Mouse (Mus musculus) heart, embryonic 12.5 days (tissue): ENCODE measurements around the gene Otop2. TPM values are rescaled to one million over a fixed set of nuclear protein-coding genes. Genes with fewer than 3 reads are reported as not detected.

Experiments
- ATAC-seq: fragments of 200-750 bp; cut with Nextera tagmentation; 2 replicates; pipeline ENCODE4 v1.8.0; 2017; ENCODE audit warnings: moderate TSS enrichment, moderate library complexity; ENCODE audit not compliant: insufficient number of reproducible peaks, low FRiP score
- H3K27ac ChIP-seq: fragments of 300-500 bp; sonication (generic); 2 replicates; pipeline ENCODE4 v1.5.1; 2016; ENCODE audit warnings: mild to moderate bottlenecking, moderate library complexity; ENCODE audit not compliant: poor library complexity, severe bottlenecking
- H3K27me3 ChIP-seq: fragments of 300-500 bp; sonication (generic); replicated peaks from 2 replicates; pipeline ENCODE4 v1.6.1; 2016; ENCODE audit warnings: mild to moderate bottlenecking, moderate library complexity
- H3K36me3 ChIP-seq: fragments of 300-500 bp; sonication (generic); 2 replicates; pipeline ENCODE4 v1.6.1; 2016; ENCODE audit warnings: mild to moderate bottlenecking, moderate library complexity
- H3K4me1 ChIP-seq: fragments of 300-500 bp; sonication (generic); replicated peaks from 2 replicates; pipeline ENCODE4 v1.6.1; 2016; ENCODE audit warnings: mild to moderate bottlenecking
- H3K4me2 ChIP-seq: fragments of 300-500 bp; sonication (generic); 2 replicates; pipeline ENCODE4 v1.6.1; 2016; ENCODE audit warnings: mild to moderate bottlenecking, moderate library complexity
- H3K4me3 ChIP-seq: fragments of 300-500 bp; sonication (generic); 2 replicates; pipeline ENCODE4 v1.5.1; 2016; ENCODE audit warnings: mild to moderate bottlenecking
- H3K9ac ChIP-seq: fragments of 300-500 bp; sonication (generic); 2 replicates; pipeline ENCODE4 v1.6.1; 2016; ENCODE audit warnings: mild to moderate bottlenecking, moderate library complexity
- H3K9me3 ChIP-seq: fragments of 300-500 bp; sonication (generic); replicated peaks from 2 replicates; pipeline ENCODE4 v1.6.1; 2016; ENCODE audit warnings: mild to moderate bottlenecking, moderate library complexity
- WGBS: fragments of 180-500 bp; shearing (Covaris S2); methylation state at CpG from one replicate; pipeline ENCODE4 v1.1.7; 2016; 5-methylcytosine and 5-hydroxymethylcytosine counted together
- polyA plus RNA-seq: library from polyadenylated mRNA; unstranded; fragments of >200 nt; fragmentation: Nextera tagmentation; extraction: Ambion mirVana; gene quantifications from 2 replicates; pipeline ENCODE4 v1.2.1, GENCODE M21; 2016

The Otop2 gene
- polyA plus RNA-seq, 1 experiment from 2014 or later = not detected

GRCm38 (mm10) chr11:115287386-115287785 is 19.6 kb upstream of the Otop2 start:
- ATAC-seq = 0 out of 2 replicates have a peak, but pooled peaks have one; percentile 9
- Histone ChIP-seq H3K4me2 (no peak overlapping the region), H3K9me3 (no peaks in the 10 kb centered on the region), H3K4me3 (no peak overlapping the region), H3K9ac (no peak overlapping the region), H3K36me3 (no peaks in the 10 kb centered on the region), H3K4me1 (peaks cover 11% of the 10 kb centered on the region), H3K27me3 (no peaks in the 10 kb centered on the region), H3K27ac (no peak overlapping the region)
- WGBS = 83% methylated on average over 5 of the region's 5 CpGs

GRCm38 (mm10) chr11:115288305-115288704 is 18.7 kb upstream of the Otop2 start:
- Histone ChIP-seq H3K27me3 (no peaks in the 10 kb centered on the region), H3K9me3 (no peaks in the 10 kb centered on the region), H3K27ac (no peak overlapping the region), H3K4me3 (no peak overlapping the region), H3K9ac (no peak overlapping the region), H3K4me1 (peaks cover 15% of the 10 kb centered on the region), H3K4me2 (no peak overlapping the region), H3K36me3 (no peaks in the 10 kb centered on the region)
- WGBS = 86% methylated on average over 2 of the region's 2 CpGs
- ATAC-seq = no peak

- no peak overlapping the region for H3K4me2 ChIP-seq
- ATAC-seq = no peak
- H3K4me3 ChIP-seq = no peak overlapping the region
- no peak overlapping the region for H3K27ac ChIP-seq
- no peak overlapping the region for H3K9ac ChIP-seq
- no peaks in the 10 kb centered on the region for H3K36me3 ChIP-seq
- peaks cover 15% of the 10 kb centered on the region for H3K4me1 ChIP-seq
- H3K9me3 ChIP-seq = no peaks in the 10 kb centered on the region
- no peaks in the 10 kb centered on the region for H3K27me3 ChIP-seq
- 74% methylated on average over 8 of the region's 8 CpGs for WGBS
These were observed 17.1 kb upstream of the Otop2 start for GRCm38 (mm10) chr11:115289885-115290284.

- no peak for ATAC-seq
- H3K27me3 ChIP-seq = no peaks in the 10 kb centered on the region
- H3K36me3 ChIP-seq = no peaks in the 10 kb centered on the region
- no peak overlapping the region for H3K4me2 ChIP-seq
- H3K9me3 ChIP-seq = no peaks in the 10 kb centered on the region
- no peak overlapping the region for H3K9ac ChIP-seq
- H3K4me1 ChIP-seq = peaks cover 15% of the 10 kb centered on the region
- no peak overlapping the region for H3K4me3 ChIP-seq
- WGBS = 92% methylated on average over 1 of the region's 1 CpGs
- 0 out of 2 replicates have a peak overlapping the region, but pooled peaks have one; percentile 0 for H3K27ac ChIP-seq
These were observed 16.6 kb upstream of the Otop2 start for GRCm38 (mm10) chr11:115290314-115290713.

- H3K27ac ChIP-seq = 0 out of 2 replicates have a peak overlapping the region, but pooled peaks have one; percentile 0
- ATAC-seq = no peak
- H3K4me3 ChIP-seq = no peak overlapping the region
- peaks cover 12% of the 10 kb centered on the region for H3K4me1 ChIP-seq
- no peaks in the 10 kb centered on the region for H3K36me3 ChIP-seq
- H3K9ac ChIP-seq = no peak overlapping the region
- 60% methylated on average over 6 of the region's 6 CpGs for WGBS
- peaks cover 4% of the 10 kb centered on the region; the same call in 1 of the 2 replicates for H3K27me3 ChIP-seq
- H3K9me3 ChIP-seq = no peaks in the 10 kb centered on the region
- H3K4me2 ChIP-seq = no peak overlapping the region
These were observed 16.0 kb upstream of the Otop2 start for GRCm38 (mm10) chr11:115290919-115291318.

GRCm38 (mm10) chr11:115291503-115291902 is 15.5 kb upstream of the Otop2 start:
- Histone ChIP-seq H3K27ac (no peak overlapping the region), H3K9ac (no peak overlapping the region), H3K4me1 (peaks cover 12% of the 10 kb centered on the region), H3K4me3 (no peak overlapping the region), H3K9me3 (no peaks in the 10 kb centered on the region), H3K36me3 (no peaks in the 10 kb centered on the region), H3K27me3 (peaks cover 10% of the 10 kb centered on the region), H3K4me2 (no peak overlapping the region)
- no peak for ATAC-seq
- WGBS = 79% methylated on average over 10 of the region's 10 CpGs

GRCm38 (mm10) chr11:115292631-115293375 is 14.2 kb upstream of the Otop2 start:
- WGBS = 50% methylated on average over 14 of the region's 14 CpGs
- no peak overlapping the region for H3K27ac ChIP-seq
- ATAC-seq = no peak

GRCm38 (mm10) chr11:115295939-115296338 is 11.0 kb upstream of the Otop2 start:
- Histone ChIP-seq H3K4me3 (no peak overlapping the region), H3K36me3 (no peaks in the 10 kb centered on the region), H3K27me3 (peaks cover 43% of the 10 kb centered on the region), H3K4me1 (peaks cover 17% of the 10 kb centered on the region), H3K9me3 (0 out of 2 replicates have a peak, but pooled peaks cover 3% of the 10 kb centered on the region), H3K27ac (no peak overlapping the region), H3K9ac (no peak overlapping the region), H3K4me2 (no peak overlapping the region)
- 82% methylated on average over 11 of the region's 11 CpGs for WGBS
- no peak for ATAC-seq

More at GRCm38 (mm10) chr11:115292631-115293375, 14.2 kb upstream of the Otop2 start:
- H3K4me1 ChIP-seq = peaks cover 20% of the 10 kb centered on the region
- H3K4me2 ChIP-seq = no peak overlapping the region
- peaks cover 22% of the 10 kb centered on the region for H3K27me3 ChIP-seq
- H3K4me3 ChIP-seq = no peak overlapping the region
- H3K9me3 ChIP-seq = no peaks in the 10 kb centered on the region
- H3K36me3 ChIP-seq = no peaks in the 10 kb centered on the region
- H3K9ac ChIP-seq = no peak overlapping the region

GRCm38 (mm10) chr11:115296471-115297210 is 10.3 kb upstream of the Otop2 start:
- H3K4me2 ChIP-seq = peak overlapping the region; percentile 80
- peaks cover 43% of the 10 kb centered on the region for H3K27me3 ChIP-seq
- no peak for ATAC-seq
- H3K27ac ChIP-seq = no peak overlapping the region
- no peaks in the 10 kb centered on the region for H3K36me3 ChIP-seq
- H3K4me3 ChIP-seq = peak overlapping the region; percentile 46
- peaks cover 17% of the 10 kb centered on the region for H3K4me1 ChIP-seq
- WGBS = 57% methylated on average over 21 of the region's 21 CpGs
- H3K9ac ChIP-seq = peak overlapping the region; percentile 63
- 0 out of 2 replicates have a peak, but pooled peaks cover 4% of the 10 kb centered on the region for H3K9me3 ChIP-seq

GRCm38 (mm10) chr11:115297214-115297826 is 9.6 kb upstream of the Otop2 start, which contains the start of gene Fads6:
TSS of gene Fads6 (minus strand) at chr11:115297663.
- 2% methylated on average over 44 of the region's 44 CpGs for WGBS
- peak within 1 kb of the TSS; percentile 63 for H3K9ac ChIP-seq
- H3K9me3 ChIP-seq = 0 out of 2 replicates have a peak, but pooled peaks cover 4% of the 10 kb centered on the region
- no peaks in the 10 kb centered on the region for H3K36me3 ChIP-seq
- ATAC-seq = peak; percentile 71
- H3K27me3 ChIP-seq = peaks cover 43% of the 10 kb centered on the region
- H3K4me1 ChIP-seq = peaks cover 16% of the 10 kb centered on the region
- H3K27ac ChIP-seq = no peak within 1 kb of the TSS
- H3K4me3 ChIP-seq = peak within 1 kb of the TSS; percentile 46
- peak within 1 kb of the TSS; percentile 80 for H3K4me2 ChIP-seq

- ATAC-seq = no peak
- no peaks in the 10 kb centered on the region for H3K36me3 ChIP-seq
- H3K4me3 ChIP-seq = no peak overlapping the region
- peaks cover 8% of the 10 kb centered on the region; the same call in 1 of the 2 replicates for H3K4me1 ChIP-seq
- WGBS = 61% methylated on average over 8 of the region's 8 CpGs
- H3K4me2 ChIP-seq = 0 out of 2 replicates have a peak overlapping the region, but pooled peaks have one; percentile 80
- peaks cover 43% of the 10 kb centered on the region for H3K27me3 ChIP-seq
- H3K9ac ChIP-seq = no peak overlapping the region
- H3K27ac ChIP-seq = no peak overlapping the region
- H3K9me3 ChIP-seq = 0 out of 2 replicates have a peak, but pooled peaks cover 4% of the 10 kb centered on the region
These were observed 8.8 kb upstream of the Otop2 start for GRCm38 (mm10) chr11:115298160-115298559.
